Mouse (Mus musculus): ENCODE measurements around the gene D10Wsu102e. TPM values are rescaled to one million over a fixed set of nuclear protein-coding genes. Genes with fewer than 3 reads are reported as not detected.
"Not testable (repeated sequence)": the region's sequence is repeated elsewhere in the genome, so short reads cannot be mapped to it uniquely, and the experiment has no call there.

D10Wsu102e gene
- total RNA-seq, 1 experiment from 2014 or later: 1.0 TPM

DNA sequence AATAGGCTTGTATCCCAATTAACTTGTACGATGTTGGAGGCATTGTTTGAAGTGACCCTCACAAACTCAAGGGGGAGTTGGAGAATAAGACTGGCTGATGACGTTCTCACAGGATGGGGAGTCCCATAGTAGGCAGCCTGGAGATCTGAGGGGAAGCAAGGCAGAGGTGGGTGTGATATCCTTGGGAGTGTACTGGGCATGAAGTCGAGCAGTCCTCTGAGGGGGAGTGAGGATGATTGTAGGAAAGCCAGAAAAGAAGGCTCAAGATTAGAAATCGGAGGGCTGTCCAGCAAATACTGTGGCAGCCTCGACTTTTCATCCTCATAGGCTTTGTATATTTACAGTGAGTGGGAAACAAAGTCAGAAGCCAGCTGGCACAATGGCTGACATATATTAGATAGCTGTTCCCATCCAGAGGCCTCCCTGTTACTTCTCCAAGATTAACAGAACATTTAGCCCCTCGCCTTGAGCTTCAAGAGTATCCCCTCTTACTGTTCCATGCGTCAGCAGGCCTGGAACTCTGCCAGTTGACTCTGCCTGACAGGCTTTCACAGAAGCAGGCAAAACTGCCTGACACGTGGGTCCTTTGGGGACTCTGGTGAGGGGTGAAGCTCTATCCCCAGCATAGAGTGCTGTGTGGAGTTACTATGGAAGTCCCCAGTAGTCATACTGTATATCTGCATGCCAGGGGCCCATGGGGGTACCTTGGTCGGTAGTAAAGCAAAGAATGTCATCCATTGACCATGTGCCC, 18.2 kb downstream of the D10Wsu102e start:
- no peak for ATAC-seq (replicated peaks; ENCODE audit: insufficient number of reproducible peaks, low FRiP score, low TSS enrichment, poor library complexity, severe bottlenecking)

DNA sequence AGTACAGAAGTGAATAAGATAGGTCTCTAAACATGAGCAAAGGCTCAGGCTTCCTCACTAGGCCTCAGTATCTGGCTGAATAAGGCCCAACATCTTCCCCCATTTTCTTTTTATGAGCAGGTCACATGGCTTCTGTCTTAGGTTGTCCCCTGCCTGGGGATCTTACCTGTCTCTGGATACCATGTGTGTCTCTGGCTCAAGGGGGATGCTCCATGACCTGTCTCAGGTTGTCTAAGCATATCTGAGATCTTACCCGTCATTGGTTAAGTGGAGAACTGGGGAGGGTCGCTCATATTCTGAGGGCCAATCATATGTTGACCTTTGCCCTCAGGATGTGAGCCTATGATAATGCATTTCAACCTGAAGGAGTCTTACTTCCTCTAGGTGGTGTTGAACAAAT, 20.5 kb downstream of the D10Wsu102e start:
- ATAC-seq (replicated peaks; ENCODE audit: insufficient number of reproducible peaks, low FRiP score, low TSS enrichment, poor library complexity, severe bottlenecking): no peak

DNA sequence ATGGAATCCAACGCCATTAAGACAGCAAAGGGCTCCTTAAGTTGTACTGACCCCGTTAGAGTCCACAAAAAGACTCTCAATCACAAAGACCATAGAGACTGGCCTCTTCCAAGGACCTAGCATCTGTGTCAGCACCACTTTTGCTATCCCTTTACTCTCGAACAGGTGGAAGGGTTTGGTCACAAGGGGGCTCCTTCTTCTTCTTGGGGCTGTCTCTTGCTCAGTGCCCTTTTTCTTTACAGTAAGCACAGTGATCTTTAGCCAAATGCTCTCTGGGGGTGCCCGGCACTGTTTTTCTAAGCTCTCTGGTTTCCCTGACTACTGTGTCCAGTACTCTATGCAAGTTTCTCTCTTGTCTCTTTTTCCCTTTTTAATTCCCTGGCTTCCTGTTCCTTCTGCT, 22.5 kb downstream of the D10Wsu102e start:
- ATAC-seq (replicated peaks; ENCODE audit: insufficient number of reproducible peaks, low FRiP score, low TSS enrichment, poor library complexity, severe bottlenecking): no peak

DNA sequence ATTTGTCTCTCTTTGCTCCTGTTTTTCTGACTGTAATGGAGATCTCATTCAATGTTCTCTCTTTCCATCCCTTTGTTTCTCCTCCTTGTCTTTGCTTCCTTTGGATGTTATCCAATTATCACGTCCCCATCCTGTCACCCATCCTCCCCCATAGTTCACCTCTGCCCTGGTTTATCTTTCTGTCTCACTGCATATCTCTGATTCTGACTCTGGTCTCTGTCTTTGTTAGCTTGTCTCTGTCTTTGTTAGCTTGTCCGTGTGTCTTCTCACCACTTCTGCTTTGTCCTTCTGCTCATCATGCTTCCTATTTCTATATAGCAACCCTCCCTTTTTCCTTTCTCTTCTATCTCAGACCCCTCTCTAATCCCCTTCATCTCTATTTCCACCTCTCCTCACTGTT, 23.0 kb downstream of the D10Wsu102e start:
- ATAC-seq (replicated peaks; ENCODE audit: insufficient number of reproducible peaks, low FRiP score, low TSS enrichment, poor library complexity, severe bottlenecking): no peak

DNA sequence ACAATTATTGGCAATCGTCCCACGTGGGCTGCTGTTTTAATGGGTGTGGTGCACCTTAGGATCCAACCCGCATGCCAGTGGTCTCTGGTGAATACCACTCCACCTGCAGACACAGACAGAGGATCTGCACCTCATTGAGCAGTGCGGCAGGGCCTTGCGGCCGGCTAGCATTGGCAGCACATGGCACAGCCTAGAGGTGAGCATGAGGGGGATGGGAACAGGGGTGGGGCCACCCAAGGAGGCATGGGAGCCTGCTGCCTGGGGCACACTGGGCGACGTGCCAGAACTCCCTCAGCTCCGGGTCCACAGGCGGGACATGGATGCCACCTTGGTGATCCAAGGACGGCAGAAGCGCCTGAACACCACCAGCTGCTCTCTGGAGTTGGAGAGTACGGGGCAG, 23.8 kb downstream of the D10Wsu102e start:
- no peak for ATAC-seq (replicated peaks; ENCODE audit: insufficient number of reproducible peaks, low FRiP score, low TSS enrichment, poor library complexity, severe bottlenecking)

DNA sequence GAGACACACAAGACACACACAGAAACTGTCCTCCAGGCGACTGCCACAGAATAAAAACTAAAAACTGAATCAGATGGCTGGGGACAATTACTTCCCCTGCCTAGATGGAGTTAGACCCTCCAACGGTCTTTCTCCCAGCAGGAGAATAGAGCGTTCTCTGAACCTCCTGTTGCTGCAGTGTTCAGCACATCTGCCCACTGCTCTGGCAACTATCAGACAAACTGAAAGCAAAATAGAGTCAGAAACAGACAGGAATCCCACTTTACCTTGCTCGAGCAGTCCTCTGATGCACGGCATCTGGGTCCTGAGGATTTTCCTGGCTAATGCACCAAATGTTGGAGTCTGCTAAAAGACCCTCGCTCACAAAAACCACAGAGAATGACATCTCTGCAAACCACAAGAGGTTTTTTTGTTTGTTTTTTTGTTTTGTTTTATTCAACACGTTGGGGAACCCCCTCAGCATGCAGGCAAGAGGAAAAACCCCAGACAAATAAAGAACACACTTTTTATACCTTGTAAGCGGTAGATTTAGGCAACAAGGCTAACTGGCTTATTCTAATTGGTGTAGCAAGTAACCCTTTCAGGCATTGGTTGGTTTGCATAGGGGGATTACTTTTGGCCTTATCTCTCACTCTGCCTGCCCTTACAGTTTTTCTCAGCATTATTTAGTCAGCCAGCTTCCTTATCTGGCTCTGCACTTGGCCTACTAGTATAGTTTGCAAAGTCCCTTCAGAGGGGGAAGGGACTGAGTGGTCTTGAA, 24.6 kb downstream of the D10Wsu102e start:
- no peak for ATAC-seq (replicated peaks; ENCODE audit: insufficient number of reproducible peaks, low FRiP score, low TSS enrichment, poor library complexity, severe bottlenecking)

DNA sequence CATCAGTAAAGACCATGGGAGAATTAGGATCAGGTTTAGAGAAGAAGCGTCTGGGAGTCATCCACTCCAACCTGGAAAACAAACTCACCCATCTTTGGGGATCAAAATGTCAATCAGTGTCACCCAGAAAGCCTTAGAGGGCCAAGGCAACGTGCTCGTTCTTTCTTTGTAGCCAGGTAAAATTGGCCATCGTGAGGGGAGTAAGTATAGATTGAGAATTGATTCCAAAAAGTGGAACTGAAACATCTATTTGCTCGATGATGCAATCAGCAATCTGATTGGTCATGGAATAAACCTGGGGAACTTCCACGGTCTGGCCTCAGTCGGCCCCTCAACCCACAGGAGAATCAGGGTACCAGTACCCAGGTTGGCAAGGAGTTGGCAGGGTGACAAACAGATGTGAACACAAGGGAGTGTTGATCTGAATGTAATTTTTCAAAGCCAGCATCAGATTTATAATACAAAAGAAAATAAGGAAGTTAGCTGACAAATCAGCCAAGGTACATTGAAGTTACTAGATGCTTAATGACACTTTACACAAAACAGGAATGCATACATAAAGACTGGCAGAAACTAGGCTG, 25.4 kb downstream of the D10Wsu102e start:
- ATAC-seq (replicated peaks; ENCODE audit: insufficient number of reproducible peaks, low FRiP score, low TSS enrichment, poor library complexity, severe bottlenecking): no peak

DNA sequence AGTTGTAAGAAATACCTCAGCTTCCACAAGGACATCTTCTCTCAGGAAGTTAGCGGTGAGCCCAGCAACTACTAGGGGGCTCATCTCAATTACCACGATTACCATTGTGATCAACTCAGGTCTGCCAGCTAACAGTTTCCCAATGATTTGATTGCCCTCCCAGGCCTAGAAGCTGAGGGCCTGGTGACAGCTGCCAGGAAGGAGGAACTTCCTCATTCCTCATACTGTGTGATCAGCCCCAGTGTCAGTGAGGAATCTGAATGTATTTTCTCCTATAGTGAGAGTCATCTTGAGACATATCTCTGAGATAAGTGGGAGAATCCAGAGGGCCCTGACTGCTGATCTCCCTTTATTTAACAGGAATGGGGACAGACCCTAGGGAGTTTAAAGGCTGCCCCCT, 37.3 kb downstream of the D10Wsu102e start:
- no peak for ATAC-seq (replicated peaks; ENCODE audit: insufficient number of reproducible peaks, low FRiP score, low TSS enrichment, poor library complexity, severe bottlenecking)

DNA sequence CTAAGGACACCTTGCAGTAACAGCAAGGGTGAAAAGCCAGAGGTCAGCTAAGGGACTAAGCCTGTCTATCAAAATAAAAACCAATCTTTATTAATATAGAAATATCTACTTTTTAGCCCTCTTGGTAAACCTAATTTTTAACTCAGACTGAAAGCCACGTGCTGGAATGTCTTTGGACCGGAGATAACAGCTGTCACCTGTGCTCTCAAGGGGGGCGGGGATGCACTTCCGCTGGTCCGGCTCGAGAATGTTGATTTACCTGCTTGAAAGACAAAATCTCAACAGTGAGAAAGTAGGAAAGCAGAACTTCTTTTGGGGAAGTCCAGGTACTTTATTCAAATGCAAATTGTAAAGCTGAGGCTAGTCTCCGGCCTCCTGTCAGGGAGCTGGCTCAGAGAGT, 40.9 kb downstream of the D10Wsu102e start:
- not testable (repeated sequence) for ATAC-seq (replicated peaks; ENCODE audit: insufficient number of reproducible peaks, low FRiP score, low TSS enrichment, poor library complexity, severe bottlenecking)

DNA sequence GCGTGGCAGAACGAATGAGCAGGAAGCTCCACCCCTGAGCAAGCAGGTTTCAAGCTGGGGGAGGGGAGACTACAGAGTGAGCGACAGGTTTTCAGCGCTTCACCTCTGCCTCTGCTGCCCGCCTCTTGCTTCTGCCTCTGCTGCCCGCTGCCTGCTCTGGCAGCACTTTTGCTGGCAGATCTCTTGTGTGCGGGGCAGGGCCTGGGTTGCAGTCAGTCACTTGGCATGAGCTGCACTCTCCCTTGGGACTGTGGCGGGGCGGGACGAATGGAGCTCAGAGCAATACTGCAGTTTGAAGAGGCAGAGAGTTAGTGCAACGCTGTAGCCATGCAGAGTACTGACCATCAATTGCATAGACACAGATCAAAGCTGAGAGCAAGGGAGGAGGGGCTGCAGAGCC, 45.0 kb downstream of the D10Wsu102e start:
- no peak for ATAC-seq (replicated peaks; ENCODE audit: insufficient number of reproducible peaks, low FRiP score, low TSS enrichment, poor library complexity, severe bottlenecking)

DNA sequence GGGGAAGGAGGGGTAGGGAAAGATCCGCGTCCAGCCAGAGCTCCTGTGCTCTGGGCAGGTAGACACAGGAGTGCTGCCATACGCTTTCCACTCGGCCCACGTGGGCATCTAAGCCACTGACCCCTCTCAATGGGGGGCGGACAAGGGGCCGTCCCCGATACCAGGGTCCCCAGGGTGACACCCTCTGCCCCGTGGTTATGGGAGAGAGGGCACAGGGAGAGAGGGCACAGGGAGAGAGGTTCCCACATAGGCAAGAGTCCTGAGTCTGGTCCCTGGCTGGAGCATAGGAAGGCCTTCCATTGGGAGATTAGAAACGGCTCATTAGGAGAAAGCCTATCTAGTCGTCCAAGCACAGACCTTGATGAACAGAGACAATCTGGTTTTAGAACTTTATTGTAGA, 45.7 kb downstream of the D10Wsu102e start:
- no peak for ATAC-seq (replicated peaks; ENCODE audit: insufficient number of reproducible peaks, low FRiP score, low TSS enrichment, poor library complexity, severe bottlenecking)

DNA sequence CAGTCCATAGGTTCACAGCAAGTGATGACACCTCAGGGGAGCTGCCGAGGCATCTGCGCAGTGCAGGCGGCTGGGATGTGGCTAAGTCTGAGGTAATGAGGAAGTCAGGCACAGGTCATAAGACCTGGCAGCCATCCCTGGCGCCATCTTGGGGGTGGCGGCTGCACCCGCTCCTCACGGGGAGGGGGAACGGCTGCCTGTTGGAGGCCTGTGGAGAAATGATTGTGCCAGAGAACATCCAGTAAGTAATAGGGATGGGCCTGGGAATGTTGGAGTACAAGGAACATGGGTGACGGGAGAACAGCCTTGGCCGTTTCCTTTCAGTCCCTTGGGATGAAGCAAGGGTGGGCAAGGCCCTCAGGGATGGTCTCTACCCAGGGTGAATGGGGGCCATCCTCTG, 47.1 kb downstream of the D10Wsu102e start:
- no peak for ATAC-seq (replicated peaks; ENCODE audit: insufficient number of reproducible peaks, low FRiP score, low TSS enrichment, poor library complexity, severe bottlenecking)

DNA sequence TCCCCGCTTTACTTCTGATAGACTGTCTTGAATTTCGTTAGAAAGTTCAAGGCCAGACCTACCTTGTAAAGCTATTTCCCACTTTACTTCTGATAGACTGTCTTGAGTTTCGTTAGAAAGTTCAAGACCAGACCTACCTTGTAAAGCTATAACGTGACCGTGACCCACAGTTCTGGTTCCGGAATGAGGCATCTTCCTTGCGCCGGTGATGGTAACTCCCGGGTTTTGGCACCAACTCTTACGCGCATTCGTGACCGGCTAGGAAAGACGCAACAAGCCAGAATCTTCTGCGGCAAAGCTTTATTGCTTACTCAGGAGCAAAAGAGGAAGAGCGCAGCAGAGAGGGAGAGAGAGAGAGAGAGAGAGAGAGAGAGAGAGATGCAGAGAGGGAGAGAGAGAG, 58.4 kb downstream of the D10Wsu102e start:
- not testable (repeated sequence) for ATAC-seq (replicated peaks; ENCODE audit: insufficient number of reproducible peaks, low FRiP score, low TSS enrichment, poor library complexity, severe bottlenecking)

DNA sequence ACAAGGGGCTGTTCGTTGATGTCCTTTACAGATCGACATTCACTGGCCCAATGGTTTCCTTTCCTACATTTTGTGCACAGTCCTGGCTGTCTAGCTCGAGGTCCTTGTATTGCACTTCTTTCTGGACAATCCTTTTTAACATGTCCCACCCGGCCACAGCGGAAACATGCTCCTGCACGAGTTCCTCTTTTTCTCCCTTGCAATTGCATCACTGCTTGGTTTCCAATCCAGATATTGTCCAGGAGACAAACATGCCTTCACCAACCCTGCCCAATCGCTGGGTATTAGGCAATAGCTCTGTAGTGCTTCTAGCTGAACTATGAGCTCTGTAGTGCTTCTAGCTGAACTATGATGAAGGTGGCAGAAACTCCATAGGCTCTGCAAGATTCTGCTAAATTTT, 88.6 kb downstream of the D10Wsu102e start:
- no peak for ATAC-seq (replicated peaks; ENCODE audit: insufficient number of reproducible peaks, low FRiP score, low TSS enrichment, poor library complexity, severe bottlenecking)

DNA sequence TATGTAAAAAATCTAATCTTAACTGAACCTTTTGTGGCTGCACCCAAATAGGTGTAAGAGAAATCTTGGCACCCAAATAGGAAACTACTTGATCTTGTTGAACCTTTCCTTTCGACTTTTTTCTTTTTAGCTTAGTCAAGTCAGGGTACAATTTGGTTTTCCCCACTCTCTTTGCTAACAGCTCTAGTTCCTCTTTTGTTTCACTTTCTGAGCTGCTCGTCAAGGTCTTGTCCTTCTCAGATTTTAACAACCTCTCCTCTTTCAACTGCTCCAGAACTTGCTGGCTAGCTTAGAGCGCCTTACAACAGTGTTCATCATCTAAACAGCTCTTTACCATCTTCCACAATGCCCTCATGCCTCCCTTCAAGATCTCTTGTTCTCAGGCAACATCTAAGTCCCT, 97.5 kb downstream of the D10Wsu102e start:
- ATAC-seq (replicated peaks; ENCODE audit: insufficient number of reproducible peaks, low FRiP score, low TSS enrichment, poor library complexity, severe bottlenecking): no peak

DNA sequence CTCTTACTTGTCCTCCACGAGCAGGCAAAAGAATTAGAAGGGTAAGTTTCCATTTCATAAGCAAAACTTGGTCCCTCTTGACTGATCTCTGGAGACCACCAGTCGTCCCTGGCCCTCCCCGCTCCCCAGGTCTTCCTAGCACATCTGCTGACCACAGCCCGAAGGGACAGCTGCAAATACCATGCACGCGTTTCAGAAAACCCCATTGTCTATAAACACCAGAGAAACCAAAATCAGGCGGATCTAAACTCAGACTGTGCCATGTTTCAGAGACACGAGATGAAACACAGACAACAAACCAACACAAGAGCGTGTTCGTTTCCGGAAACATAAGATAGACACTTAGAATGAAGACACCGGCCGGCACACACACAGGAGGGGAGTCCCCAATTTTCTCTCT, 115.2 kb downstream of the D10Wsu102e start:
- ATAC-seq (replicated peaks; ENCODE audit: insufficient number of reproducible peaks, low FRiP score, low TSS enrichment, poor library complexity, severe bottlenecking): no peak

DNA sequence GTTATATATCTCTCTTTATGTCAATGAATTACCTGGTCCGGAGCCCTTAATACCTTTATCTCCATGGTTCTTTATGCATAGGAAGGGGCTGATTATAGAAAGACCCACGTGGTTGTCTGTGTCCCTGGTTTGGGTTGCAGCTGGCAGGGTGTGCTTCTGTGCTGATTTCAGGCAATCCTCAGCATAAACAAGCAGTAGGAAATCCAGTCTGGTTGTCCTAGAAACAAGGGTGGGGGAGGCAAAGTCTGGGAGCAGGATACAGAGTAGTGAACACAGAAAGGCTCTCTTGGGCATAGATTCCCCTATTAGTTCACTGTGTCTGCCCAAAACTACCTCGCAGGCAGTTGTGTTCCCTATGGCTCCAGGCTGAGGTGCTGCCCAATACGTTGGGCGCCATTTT, 117.3 kb downstream of the D10Wsu102e start:
- ATAC-seq (replicated peaks; ENCODE audit: insufficient number of reproducible peaks, low FRiP score, low TSS enrichment, poor library complexity, severe bottlenecking): no peak

DNA sequence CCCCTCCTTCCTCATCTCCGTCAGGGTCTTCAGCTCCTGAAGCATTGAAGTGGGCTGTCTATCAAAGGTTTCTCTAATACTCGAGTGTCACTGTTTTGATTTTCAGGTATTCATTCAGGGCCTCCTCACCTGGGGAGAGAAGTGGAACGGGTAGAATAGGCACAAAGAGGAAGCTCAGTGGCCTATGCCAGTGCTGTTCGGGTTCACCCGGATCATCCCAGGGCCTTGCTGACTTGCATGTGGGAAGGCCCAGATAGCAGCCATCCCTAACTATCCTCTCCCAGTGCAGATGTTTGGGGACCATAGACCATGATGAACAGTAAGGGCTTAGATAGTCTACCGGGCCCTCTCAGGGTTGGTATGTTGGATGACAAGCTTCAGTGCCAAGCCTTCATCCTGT, 130.5 kb downstream of the D10Wsu102e start:
- no peak for ATAC-seq (replicated peaks; ENCODE audit: insufficient number of reproducible peaks, low FRiP score, low TSS enrichment, poor library complexity, severe bottlenecking)

DNA sequence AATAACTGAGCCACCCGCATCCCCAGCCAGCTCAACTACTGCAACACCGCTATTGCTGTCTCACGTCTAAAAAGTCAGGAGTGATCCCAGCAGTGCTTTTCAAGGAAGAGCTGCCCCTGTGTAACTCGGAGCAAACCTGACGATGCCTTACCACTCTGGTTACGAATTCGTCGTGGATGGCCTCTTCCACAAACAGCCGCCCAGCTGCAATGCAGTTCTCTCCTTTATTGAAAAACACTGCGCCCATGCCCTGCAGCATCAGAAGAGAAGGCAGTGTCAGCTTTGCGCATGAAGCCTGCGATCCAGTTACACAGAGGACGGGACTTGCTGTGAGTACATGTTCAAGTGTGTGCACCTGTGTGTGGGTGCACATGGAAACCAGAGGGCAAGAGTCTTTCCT, 137.3 kb downstream of the D10Wsu102e start:
- ATAC-seq (replicated peaks; ENCODE audit: insufficient number of reproducible peaks, low FRiP score, low TSS enrichment, poor library complexity, severe bottlenecking): no peak

Data from monocyte, adult 5-6 weeks (primary cell).